Mouse (Mus musculus) adrenal gland, postnatal 4 days (tissue): ENCODE results near the gene Sbds. TPM values are rescaled to one million over a fixed set of nuclear protein-coding genes. Genes with fewer than 3 reads are reported as not detected.

Experiments used
- DNase-seq, 2 experiments: peaks; one replicate each; pipeline ENCODE4 v3.0.0; 2021 to 2022; ENCODE audit warnings: low spot score in 2 of 2, mixed read lengths in 2 of 2
- total RNA-seq, 2 experiments: library from RNA; stranded (reverse); gene quantifications; 2 replicates each; pipeline ENCODE4 v1.2.3; 2021

Sbds gene
- total RNA-seq, 2 experiments from 2014 or later: 74.2 to 77.0 TPM

DNA sequence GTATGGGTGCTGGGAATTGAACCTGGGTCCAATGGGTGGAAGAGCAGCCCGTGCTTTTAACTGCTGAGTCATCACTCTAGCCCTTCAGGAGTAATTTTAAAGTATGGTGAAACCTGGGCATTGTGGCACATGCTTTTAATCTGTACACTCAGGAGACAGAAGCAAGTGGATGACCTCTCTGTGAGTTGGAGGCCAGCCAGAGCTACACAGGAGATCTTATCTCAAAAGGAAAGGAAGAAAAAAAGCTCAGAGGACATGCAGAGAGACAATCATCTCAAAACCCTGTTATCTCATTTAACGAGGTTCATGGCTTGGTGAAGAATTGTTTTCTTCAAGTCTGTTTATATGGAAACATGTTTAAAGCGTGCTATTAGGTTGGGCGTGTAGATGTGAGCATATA, 51.4 kb downstream of the Sbds start:
- DNase-seq: no peak

DNA sequence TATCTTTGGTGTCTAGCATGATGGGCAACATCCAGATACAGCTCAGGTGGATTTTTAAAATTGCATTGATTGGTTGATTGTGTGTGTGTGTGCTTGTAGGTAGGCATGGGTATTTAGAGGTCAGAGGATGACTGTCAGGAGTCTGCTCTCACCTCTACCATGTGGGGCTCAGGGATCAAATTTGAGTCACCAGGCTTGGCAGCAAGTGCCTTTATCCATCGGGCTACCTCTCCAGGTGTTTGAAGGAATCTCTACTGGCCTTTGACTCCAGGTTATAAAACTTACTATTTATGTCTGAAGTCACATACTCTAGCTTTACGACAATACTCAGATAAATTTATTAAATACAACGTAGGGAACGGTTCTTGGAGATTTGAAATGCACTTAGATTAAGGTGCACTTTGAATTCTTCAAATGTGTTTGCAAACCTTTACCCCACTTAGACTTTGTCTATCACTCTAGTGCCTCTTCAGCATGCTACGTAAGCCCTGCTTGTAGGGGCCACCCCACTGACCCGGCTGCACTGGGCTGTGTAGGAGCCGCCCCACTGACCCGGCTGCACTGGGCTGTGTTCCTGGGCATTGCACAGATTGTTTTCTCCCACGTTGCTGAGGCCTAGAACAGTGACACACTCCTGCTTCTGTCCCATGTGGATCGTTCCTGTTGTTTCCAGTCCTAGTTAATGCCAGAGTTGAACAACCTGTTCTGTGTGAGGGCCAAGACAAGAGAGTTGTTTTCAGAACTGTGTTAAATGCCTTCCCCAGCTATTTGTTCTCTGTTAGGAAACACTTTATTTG, 54.9 kb downstream of the Sbds start:
- DNase-seq: no peak

DNA sequence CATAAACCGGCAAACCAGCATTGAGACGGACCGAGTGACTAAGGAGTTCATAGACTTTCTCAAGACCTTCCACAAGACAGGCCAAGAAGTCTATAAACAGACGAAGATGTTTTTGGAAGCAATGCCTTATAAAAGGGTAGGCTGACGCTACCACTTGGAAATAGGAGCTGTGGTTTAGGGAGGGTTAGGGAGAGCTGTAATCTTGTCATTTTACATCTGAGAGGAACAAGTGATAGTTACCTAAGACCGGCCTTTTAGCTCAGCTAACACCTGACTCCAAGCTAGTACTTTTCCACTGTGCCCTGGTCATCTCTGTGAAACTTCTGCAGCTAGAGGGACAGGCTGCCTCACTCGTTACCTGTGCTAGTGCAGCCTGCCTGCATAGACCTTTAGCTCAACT, 57.3 kb downstream of the Sbds start:
- DNase-seq: no peak

DNA sequence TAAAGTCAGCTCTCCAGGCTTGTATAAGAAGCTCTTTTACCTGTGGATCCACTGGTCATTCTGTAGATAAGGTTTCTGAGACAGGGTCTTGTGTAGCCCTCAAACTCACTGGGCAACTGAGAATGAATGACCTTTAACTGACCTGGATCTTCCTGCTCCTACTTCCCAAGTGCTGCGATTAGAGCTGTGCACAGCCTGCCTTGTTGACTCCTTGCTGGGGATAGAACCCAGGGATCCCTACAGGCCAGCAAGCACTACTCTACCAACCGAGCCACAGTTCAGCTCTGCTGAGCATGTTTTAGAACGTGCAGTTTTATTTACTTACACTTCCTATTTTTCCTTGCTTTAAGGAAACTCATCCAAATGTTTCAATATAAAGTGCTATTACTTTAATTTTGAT, 57.9 kb downstream of the Sbds start:
- no peak for DNase-seq

DNA sequence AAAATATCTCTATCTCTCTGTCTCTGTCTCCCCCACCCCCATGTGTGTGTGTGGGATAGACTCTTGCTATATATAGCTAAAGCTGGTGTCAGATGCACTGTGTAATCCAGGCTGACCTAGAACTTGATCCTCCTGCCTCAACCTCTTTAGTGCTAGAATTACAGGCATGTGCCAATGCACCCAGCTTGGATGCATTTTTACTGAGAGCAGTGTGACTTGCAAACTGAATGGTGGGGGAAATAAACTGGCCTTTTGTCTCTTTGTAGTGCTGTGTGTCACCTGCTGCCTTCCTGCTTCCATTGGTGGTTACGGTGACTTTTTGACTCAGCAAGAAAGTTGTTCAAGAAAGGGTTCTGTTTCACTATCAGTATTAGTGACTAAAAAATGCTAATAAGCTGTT, 59.0 kb downstream of the Sbds start:
- no peak for DNase-seq

Other genes with a start within 250 kb of the Sbds start
- gene Asl, start 226.3 kb downstream of the Sbds start, total RNA-seq: 100 to 1,000 TPM; 149 to 165 TPM
- 10 to 100 TPM; 38.9 to 41.3 TPM for gene Crcp, start 226.2 kb downstream of the Sbds start, total RNA-seq
- gene Tpst1, start 182.2 kb downstream of the Sbds start, total RNA-seq: 10 to 100 TPM; 41.7 to 43.8 TPM
- 1 to 10 TPM; 7.8 to 9.4 TPM for gene Kctd7, start 110.7 kb downstream of the Sbds start, total RNA-seq
- 10 to 100 TPM; 36.5 to 43.2 TPM for gene Rabgef1, start 83.7 kb downstream of the Sbds start, total RNA-seq
- 10 to 100 TPM; 56.0 to 61.9 TPM for gene Tmem248, start 38.4 kb downstream of the Sbds start, total RNA-seq
- 10 to 100 TPM; 25.3 to 25.7 TPM for gene Tyw1, start 89 bp upstream of the Sbds start, total RNA-seq
- gene Caln1, start 113.9 kb upstream of the Sbds start, total RNA-seq: 10 to 100 TPM; 46.1 to 47.0 TPM
- not detected for gene A330070K13Rik, start 129.1 kb upstream of the Sbds start, total RNA-seq